In the genomic region with DNA sequence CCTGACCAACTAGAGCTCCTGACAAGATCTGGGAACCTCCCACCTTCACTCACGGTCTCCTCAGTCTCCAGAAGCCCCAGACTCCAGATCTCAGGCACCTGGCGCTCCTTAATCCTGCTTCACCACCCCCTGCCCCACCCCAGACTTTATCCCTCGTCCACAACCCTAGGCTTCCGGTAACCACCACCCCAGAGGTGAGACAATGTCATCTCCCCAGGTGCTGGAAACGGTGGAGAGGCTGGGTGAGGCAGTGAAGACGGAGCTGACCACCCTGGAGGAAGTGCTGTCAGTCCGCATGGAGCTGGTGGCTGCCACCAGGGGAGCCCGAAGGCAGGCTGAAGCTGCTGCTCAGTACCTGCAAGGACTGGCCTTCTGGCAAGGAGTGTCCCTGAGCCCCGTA, we compare ENCODE assay signal across 11 mouse cellular contexts. TPM values are rescaled to one million over a fixed set of nuclear protein-coding genes. Genes with fewer than 3 reads are reported as not detected.
A peak's percentile ranks its signal among the peaks of the same experiment; 100 is the strongest.
DNase-seq lines count a peak whose midpoint lies in the region; ATAC-seq and TF ChIP-seq lines count a peak whose summit lies in the region.
"Had no signal": no experiment of that assay in that cellular context is flagged by ENCODE, and none has a peak within 500 bp of the region (broad histone marks: within the 10 kb centered on the region; RNA-seq: fewer than 3 reads in every experiment).

No protein-coding gene starts in this region.

- no peaks in the 10 kb centered on the region for H3K9me3 ChIP-seq in intestine, postnatal 0 days (ENCODE audit: control insufficient read depth)
- H3K9me3 ChIP-seq in intestine, embryonic 16.5 days (ENCODE audit: control insufficient read depth, low read length) = no peaks in the 10 kb centered on the region
- no peaks in the 10 kb centered on the region for H3K9me3 ChIP-seq in ES-E14 (ENCODE audit: control insufficient read depth, insufficient read depth, low read depth, low read length)
- no peaks in the 10 kb centered on the region for H3K9me3 ChIP-seq in forebrain, embryonic 15.5 days
- H3K9me3 ChIP-seq in midbrain, embryonic 14.5 days (ENCODE audit: control insufficient read depth, low read length) = no peaks in the 10 kb centered on the region

- H3K4me1 ChIP-seq in intestine, postnatal 0 days (replicated peaks; ENCODE audit: control insufficient read depth, insufficient read depth, low read length) = no peaks in the 10 kb centered on the region
- H3K4me1 ChIP-seq in intestine, embryonic 16.5 days (ENCODE audit: control insufficient read depth, insufficient read depth, low read length) = no peaks in the 10 kb centered on the region; the same call in 1 of the 2 replicates
- peaks cover 7 to 42% of the 10 kb centered on the region in 2 experiments; a peak in 3 of 4 replicates for H3K4me1 ChIP-seq in ES-E14 (ENCODE audit: control insufficient read depth in 2 of 2, insufficient read depth in 2 of 2, low read length in 2 of 2, poor library complexity in 1 of 2)
- peaks cover 58% of the 10 kb centered on the region for H3K4me1 ChIP-seq in forebrain, embryonic 15.5 days
- H3K4me1 ChIP-seq in midbrain, embryonic 14.5 days (ENCODE audit: control insufficient read depth, insufficient read depth, low read length) = peaks cover 40% of the 10 kb centered on the region

- no peak overlapping the region for H3K4me3 ChIP-seq in intestine, postnatal 0 days (ENCODE audit: low read depth, low read length)
- no peak overlapping the region for H3K4me3 ChIP-seq in intestine, embryonic 16.5 days (ENCODE audit: low read length)
- peak overlapping the region; percentile 30 to 38; a peak in 2 of 4 replicates for H3K4me3 ChIP-seq in ES-E14 (ENCODE audit: insufficient read depth in 1 of 2, low read depth in 1 of 2, low read length in 2 of 2, poor library complexity in 1 of 2, severe bottlenecking in 1 of 2)
- no peak overlapping the region for H3K4me3 ChIP-seq in forebrain, embryonic 15.5 days
- no peak overlapping the region for H3K4me3 ChIP-seq in midbrain, embryonic 14.5 days (replicated peaks; ENCODE audit: low read depth, low read length)
- H3K4me3 ChIP-seq: erythroblast, embryonic 14.5 days had no signal

- DNase-seq in ES-E14 (ENCODE audit: low read depth, low spot score) = peak; percentile 51
- no peak for DNase-seq in midbrain, embryonic 14.5 days
- no peak for DNase-seq in right cerebral cortex, postnatal 25 days
- no peak for DNase-seq in thymus, postnatal 10 days (ENCODE audit: low spot score in 2 of 2)
- no peak for DNase-seq in gastrocnemius, adult 8-10 months (ENCODE audit: low spot score in 2 of 2)
- DNase-seq: heart, adult 18-20 months; lung, postnatal 14 days had no signal

- TF ChIP-seq CTCF in intestine, postnatal 0 days (IDR thresholded peaks at IDR 0.05; ENCODE audit: low read depth) = peak; percentile 30; the same call in 1 of the 2 replicates

- H3K36me3 ChIP-seq in intestine, postnatal 0 days (ENCODE audit: control insufficient read depth, insufficient read depth) = no peaks in the 10 kb centered on the region
- no peaks in the 10 kb centered on the region for H3K36me3 ChIP-seq in intestine, embryonic 16.5 days (ENCODE audit: control insufficient read depth, insufficient read depth, low read length)
- H3K36me3 ChIP-seq in ES-E14 (ENCODE audit: control insufficient read depth, insufficient read depth, low read length, poor library complexity, severe bottlenecking) = no peaks in the 10 kb centered on the region; the same call in 1 of the 2 replicates
- no peaks in the 10 kb centered on the region for H3K36me3 ChIP-seq in forebrain, embryonic 15.5 days
- H3K36me3 ChIP-seq in midbrain, embryonic 14.5 days (ENCODE audit: control insufficient read depth, insufficient read depth, low read length) = peaks cover 26% of the 10 kb centered on the region; the same call in 1 of the 2 replicates

- no peak overlapping the region for H3K4me2 ChIP-seq in intestine, postnatal 0 days (replicated peaks; ENCODE audit: low read depth)
- no peak overlapping the region for H3K4me2 ChIP-seq in intestine, embryonic 16.5 days (ENCODE audit: low read depth, low read length)
- H3K4me2 ChIP-seq in forebrain, embryonic 15.5 days (replicated peaks) = peak overlapping the region; percentile 51; the same call in 1 of the 2 replicates
- H3K4me2 ChIP-seq in midbrain, embryonic 14.5 days (ENCODE audit: low read length) = peak overlapping the region; percentile 73

- H3K27me3 ChIP-seq in intestine, postnatal 0 days (replicated peaks; ENCODE audit: control insufficient read depth, insufficient read depth, low read length) = no peaks in the 10 kb centered on the region
- H3K27me3 ChIP-seq in intestine, embryonic 16.5 days (replicated peaks; ENCODE audit: control insufficient read depth, insufficient read depth, low read length) = peaks cover 6% of the 10 kb centered on the region; the same call in 1 of the 2 replicates
- H3K27me3 ChIP-seq in forebrain, embryonic 15.5 days = no peaks in the 10 kb centered on the region
- no peaks in the 10 kb centered on the region for H3K27me3 ChIP-seq in midbrain, embryonic 14.5 days (ENCODE audit: control insufficient read depth, insufficient read depth, low read length)

- no peak for ATAC-seq in intestine, postnatal 0 days
- no peak for ATAC-seq in intestine, embryonic 16.5 days
- no peak for ATAC-seq in forebrain, embryonic 15.5 days (replicated peaks)
- ATAC-seq in midbrain, embryonic 14.5 days (ENCODE audit: low FRiP score, low TSS enrichment) = no peak

- 21% methylated on average over 9 of the region's 9 CpGs for WGBS in intestine, postnatal 0 days
- WGBS in intestine, embryonic 16.5 days = 20% methylated on average over 9 of the region's 9 CpGs
- 20% methylated on average over 9 of the region's 9 CpGs for WGBS in forebrain, embryonic 15.5 days
- WGBS in midbrain, embryonic 14.5 days = 22% methylated on average over 9 of the region's 9 CpGs

- in situ Hi-C loops in ES-E14 (cut with MboI; ENCODE audit: low sequenced_read_pairs in 2 of 2, unreplicated experiment in 2 of 2) = loop anchor here in 1 of 2 experiments (25.0 kb wide), 1 partner anchor 312 kb away; a partner anchor contains a TSS

- no peak overlapping the region for H3K9ac ChIP-seq in intestine, postnatal 0 days (ENCODE audit: low read depth, low read length)
- no peak overlapping the region for H3K9ac ChIP-seq in intestine, embryonic 16.5 days (ENCODE audit: low read depth, low read length)
- peak overlapping the region; percentile 54 for H3K9ac ChIP-seq in ES-E14 (ENCODE audit: insufficient read depth, low read depth, low read length, poor library complexity, severe bottlenecking)
- H3K9ac ChIP-seq in forebrain, embryonic 15.5 days (replicated peaks) = peak overlapping the region; percentile 20; the same call in 1 of the 2 replicates
- peak overlapping the region; percentile 40; the same call in 1 of the 2 replicates for H3K9ac ChIP-seq in midbrain, embryonic 14.5 days (replicated peaks; ENCODE audit: low read length)

- H3K27ac ChIP-seq in intestine, postnatal 0 days (ENCODE audit: low read depth, low read length) = no peak overlapping the region
- H3K27ac ChIP-seq in intestine, embryonic 16.5 days (ENCODE audit: low read length) = no peak overlapping the region
- H3K27ac ChIP-seq in ES-E14 (ENCODE audit: insufficient read depth, low read depth, low read length, poor library complexity, severe bottlenecking) = peak overlapping the region; percentile 87
- H3K27ac ChIP-seq in forebrain, embryonic 15.5 days (replicated peaks) = peak overlapping the region; percentile 91
- H3K27ac ChIP-seq in midbrain, embryonic 14.5 days (replicated peaks; ENCODE audit: low read depth, low read length) = peak overlapping the region; percentile 77

TF ChIP-seq in ES-E14, 5 proteins besides CTCF, POLR2A, EP300 and RAD21:
- TF ChIP-seq CHD2 (IDR thresholded peaks at IDR 0.05; ENCODE audit: low read depth, low read length) (no peak), MAFK (IDR thresholded peaks at IDR 0.05; ENCODE audit: insufficient read depth, low read depth, low read length) (no peak), ZNF384 (IDR thresholded peaks at IDR 0.05; ENCODE audit: low read depth, low read length) (no peak), ZC3H11A (IDR thresholded peaks at IDR 0.05; ENCODE audit: borderline replicate concordance, low read depth, low read length) (no peak), HCFC1 (IDR thresholded peaks at IDR 0.05; ENCODE audit: borderline replicate concordance, insufficient read depth, low read length) (no peak)

RNA-seq across cellular contexts. Expression of a gene that starts 6.1 kb away (rescaled TPM):
- polyA plus RNA-seq in intestine, postnatal 0 days (2015; fragmentation: Nextera tagmentation; extraction: Ambion mirVana) = 2.6 and 3.7 TPM in 2 replicates
- 5.2 and 6.5 TPM in 2 replicates for polyA plus RNA-seq in intestine, embryonic 16.5 days (2015; fragmentation: Nextera tagmentation; extraction: Ambion mirVana)
- 11.9 and 21.0 TPM in 2 replicates for total RNA-seq in ES-E14 (2012; rRNA removed)
- polyA plus RNA-seq in forebrain, embryonic 15.5 days (2015; fragmentation: Nextera tagmentation; extraction: Ambion mirVana) = 105 and 106 TPM in 2 replicates
- 104 and 112 TPM in 2 replicates for polyA plus RNA-seq in midbrain, embryonic 14.5 days (2014; fragmentation: Nextera tagmentation; extraction: Ambion mirVana)
- total RNA-seq in gastrocnemius, adult 8-10 months (2022) = 1 to 10 TPM in 1 of 4 experiments, under 1 TPM in 3; 0.18 to 1.3 (median 0.75) TPM
- polyA plus RNA-seq: erythroblast, embryonic 14.5 days had no signal

RNA-seq across cellular contexts. Expression of a gene that starts 11.5 kb away (rescaled TPM):
- 13.8 and 15.2 TPM in 2 replicates for polyA plus RNA-seq in intestine, postnatal 0 days (2015; fragmentation: Nextera tagmentation; extraction: Ambion mirVana)
- 35.5 and 40.3 TPM in 2 replicates for polyA plus RNA-seq in intestine, embryonic 16.5 days (2015; fragmentation: Nextera tagmentation; extraction: Ambion mirVana)
- total RNA-seq in ES-E14 (2012; rRNA removed) = 77.2 and 115 TPM in 2 replicates
- polyA plus RNA-seq in forebrain, embryonic 15.5 days (2015; fragmentation: Nextera tagmentation; extraction: Ambion mirVana) = 78.8 and 85.9 TPM in 2 replicates
- 68.4 and 77.3 TPM in 2 replicates for polyA plus RNA-seq in midbrain, embryonic 14.5 days (2014; fragmentation: Nextera tagmentation; extraction: Ambion mirVana)
- 10 to 100 TPM; 23.8 to 30.8 (median 25.8) TPM for total RNA-seq in gastrocnemius, adult 8-10 months (2022)

RNA-seq across cellular contexts. Expression of a gene that starts 24.9 kb away (rescaled TPM):
- 14.1 and 16.0 TPM in 2 replicates for polyA plus RNA-seq in intestine, postnatal 0 days (2015; fragmentation: Nextera tagmentation; extraction: Ambion mirVana)
- 6.8 and 7.1 TPM in 2 replicates for polyA plus RNA-seq in intestine, embryonic 16.5 days (2015; fragmentation: Nextera tagmentation; extraction: Ambion mirVana)
- 0.79 and 1.0 TPM in 2 replicates for total RNA-seq in ES-E14 (2012; rRNA removed)
- polyA plus RNA-seq in forebrain, embryonic 15.5 days (2015; fragmentation: Nextera tagmentation; extraction: Ambion mirVana) = 4.8 and 5.7 TPM in 2 replicates
- polyA plus RNA-seq in midbrain, embryonic 14.5 days (2014; fragmentation: Nextera tagmentation; extraction: Ambion mirVana) = 3.4 and 4.8 TPM in 2 replicates
- 1 to 10 TPM; 1.8 to 2.4 (median 2.1) TPM for total RNA-seq in gastrocnemius, adult 8-10 months (2022)

RNA-seq across cellular contexts. Expression of a gene that starts 39.4 kb away (rescaled TPM):
- polyA plus RNA-seq in intestine, postnatal 0 days (2015; fragmentation: Nextera tagmentation; extraction: Ambion mirVana) = 120 and 126 TPM in 2 replicates
- polyA plus RNA-seq in intestine, embryonic 16.5 days (2015; fragmentation: Nextera tagmentation; extraction: Ambion mirVana) = 83.5 and 84.5 TPM in 2 replicates
- total RNA-seq in ES-E14 (2012; rRNA removed) = 13.3 and 17.2 TPM in 2 replicates
- polyA plus RNA-seq in forebrain, embryonic 15.5 days (2015; fragmentation: Nextera tagmentation; extraction: Ambion mirVana) = 4.1 and 6.0 TPM in 2 replicates
- polyA plus RNA-seq in midbrain, embryonic 14.5 days (2014; fragmentation: Nextera tagmentation; extraction: Ambion mirVana) = 3.1 and 5.3 TPM in 2 replicates
- total RNA-seq in gastrocnemius, adult 8-10 months (2022) = 1 to 10 TPM; 1.5 to 2.2 (median 2.0) TPM

Comparison
In these comparisons a context has a peak if more than half of its experiments do, and no peak if none do; other contexts are left out.
1. H3K27ac ChIP-seq: peak in ES-E14 (single experiment), forebrain, embryonic 15.5 days (single experiment) and midbrain, embryonic 14.5 days (single experiment); none in intestine, postnatal 0 days (single experiment) and intestine, embryonic 16.5 days (single experiment).
2. H3K4me2 ChIP-seq: peak in forebrain, embryonic 15.5 days (single experiment) and midbrain, embryonic 14.5 days (single experiment); none in intestine, postnatal 0 days (single experiment) and intestine, embryonic 16.5 days (single experiment).
3. H3K4me3 ChIP-seq: peak in ES-E14 (2 of 2); none in intestine, postnatal 0 days (single experiment), intestine, embryonic 16.5 days (single experiment), forebrain, embryonic 15.5 days (single experiment) and midbrain, embryonic 14.5 days (single experiment).
4. H3K9ac ChIP-seq: peak in ES-E14 (single experiment), forebrain, embryonic 15.5 days (single experiment) and midbrain, embryonic 14.5 days (single experiment); none in intestine, postnatal 0 days (single experiment) and intestine, embryonic 16.5 days (single experiment).
5. RNA of a gene that starts 6.1 kb away (polyA plus RNA-seq): 104 to 112 TPM in midbrain, embryonic 14.5 days and 105 to 106 TPM in forebrain, embryonic 15.5 days; 5.2 to 6.5 TPM in intestine, embryonic 16.5 days and 2.6 to 3.7 TPM in intestine, postnatal 0 days; every median in the first group is over 10 times any median in the second.